Mouse (Mus musculus) urinary bladder, postnatal 36 days (tissue): ENCODE measurements around the gene Atp5h.
"Not testable (repeated sequence)": the region's sequence is repeated elsewhere in the genome, so short reads cannot be mapped to it uniquely, and the experiment has no call there.

Experiments used
- DNase-seq, 2 experiments: peaks; one replicate each; pipeline ENCODE4 v3.0.0; 2022; ENCODE audit warnings: low spot score in 2 of 2, mixed read lengths in 1 of 2

Atp5h gene

GRCm38 (mm10) chr11:115419531-115420237 is at the start of gene Atp5h, which contains the start of gene Kctd2:
Gene Atp5h (minus strand): TSS chr11:115419962.
Gene Kctd2 (plus strand): TSS chr11:115420128.
- peak; percentile 90 to 94 for DNase-seq

GRCm38 (mm10) chr11:115467217-115467618 is 47.5 kb upstream of the Atp5h start:
- DNase-seq: no peak

- DNase-seq: no peak
These were observed 45.1 kb upstream of the Atp5h start for GRCm38 (mm10) chr11:115464851-115465250.

GRCm38 (mm10) chr11:115463397-115463796 is 43.6 kb upstream of the Atp5h start:
- DNase-seq: no peak

DNA sequence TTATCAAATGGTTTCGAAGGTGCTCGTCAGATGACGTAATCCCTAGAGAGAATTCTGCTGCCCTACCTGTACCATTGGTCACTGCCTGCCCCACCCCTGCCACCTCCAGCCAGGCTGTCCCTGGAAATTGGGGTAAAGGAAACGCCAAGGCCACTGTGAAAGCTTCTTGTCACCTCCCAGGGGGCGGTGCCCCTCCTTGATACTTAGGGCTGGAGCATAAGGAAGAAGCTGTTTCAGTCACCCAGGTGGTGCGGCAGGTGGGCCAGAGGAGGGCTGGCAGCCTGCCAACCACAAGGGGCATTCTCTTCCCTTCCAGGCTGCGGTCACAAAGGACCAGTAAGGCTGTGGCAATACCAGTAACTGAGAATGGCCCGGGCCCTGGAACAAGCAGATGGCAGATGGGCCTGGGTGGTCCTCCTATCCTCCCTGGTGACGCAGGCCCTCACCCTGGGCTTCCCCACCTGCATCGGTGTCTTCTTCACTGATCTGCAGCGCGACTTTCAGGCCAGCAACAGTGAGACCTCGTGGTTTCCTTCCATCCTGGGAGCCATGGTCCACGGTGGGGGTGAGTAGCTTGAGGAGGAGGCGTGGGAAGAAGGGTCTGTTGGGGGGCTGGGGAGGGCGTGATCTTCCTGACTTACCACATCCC is 42.6 kb upstream of the Atp5h start, which contains the start of gene Slc16a5:
Gene Slc16a5 (plus strand): TSS at position 232 of the 649 bp plus-strand sequence.
- no peak for DNase-seq

- DNase-seq: no peak
These were observed 42.1 kb upstream of the Atp5h start for GRCm38 (mm10) chr11:115461846-115462242.

- DNase-seq: no peak
These were observed 41.2 kb upstream of the Atp5h start for GRCm38 (mm10) chr11:115460976-115461375.

- DNase-seq: no peak
These were observed 37.6 kb upstream of the Atp5h start for GRCm38 (mm10) chr11:115457405-115457804.

- no peak for DNase-seq
These were observed 36.4 kb upstream of the Atp5h start for GRCm38 (mm10) chr11:115456182-115456581.

- no peak for DNase-seq
These were observed 35.9 kb upstream of the Atp5h start for GRCm38 (mm10) chr11:115455619-115456018.

- not testable (repeated sequence) for DNase-seq
These were observed 35.1 kb upstream of the Atp5h start for GRCm38 (mm10) chr11:115454822-115455221.

DNA sequence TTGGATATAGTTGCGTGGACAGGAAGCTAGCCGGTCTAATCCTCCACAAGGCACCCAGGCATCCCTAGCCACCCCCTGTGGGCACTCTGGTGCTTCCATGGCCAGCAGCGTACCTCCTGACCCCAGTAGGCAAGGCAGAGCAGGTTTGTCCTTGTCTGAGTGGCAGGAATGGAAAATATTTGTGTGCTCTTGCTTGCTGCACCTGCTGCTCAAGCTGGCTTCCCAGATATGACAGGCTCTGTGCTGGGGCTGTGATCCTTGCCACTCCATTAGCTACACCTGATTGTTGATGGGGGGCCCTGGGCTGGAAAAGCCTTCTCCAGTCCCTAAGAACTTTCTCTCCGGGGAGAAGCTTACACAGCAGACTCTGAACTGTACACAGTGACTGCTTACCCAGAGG is 33.5 kb upstream of the Atp5h start:
- DNase-seq: no peak

- DNase-seq: no peak
These were observed 32.6 kb upstream of the Atp5h start for GRCm38 (mm10) chr11:115452281-115452860.

DNA sequence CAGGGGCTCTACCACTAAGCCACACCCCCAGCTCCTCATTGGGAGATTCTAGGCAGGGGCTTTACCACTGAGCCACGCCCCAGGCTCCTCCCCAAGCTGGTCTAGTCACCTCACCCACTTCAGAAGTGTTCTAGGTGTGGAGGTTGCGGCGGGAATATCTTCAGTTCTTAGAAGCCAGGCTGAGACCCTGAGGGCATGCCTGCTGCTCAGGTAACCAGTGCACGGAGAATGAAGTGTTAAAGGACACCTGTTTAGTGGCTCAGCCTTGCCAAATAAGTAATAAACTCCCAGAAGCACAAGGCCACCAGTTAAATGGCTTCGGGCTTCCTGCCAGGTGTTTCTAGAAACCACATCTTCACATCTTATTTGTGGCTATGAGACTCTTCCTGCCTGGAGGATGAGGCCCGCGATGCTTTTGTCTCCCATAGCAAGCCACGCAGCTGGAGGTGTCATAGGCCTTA is 32.0 kb upstream of the Atp5h start:
- DNase-seq: no peak

DNA sequence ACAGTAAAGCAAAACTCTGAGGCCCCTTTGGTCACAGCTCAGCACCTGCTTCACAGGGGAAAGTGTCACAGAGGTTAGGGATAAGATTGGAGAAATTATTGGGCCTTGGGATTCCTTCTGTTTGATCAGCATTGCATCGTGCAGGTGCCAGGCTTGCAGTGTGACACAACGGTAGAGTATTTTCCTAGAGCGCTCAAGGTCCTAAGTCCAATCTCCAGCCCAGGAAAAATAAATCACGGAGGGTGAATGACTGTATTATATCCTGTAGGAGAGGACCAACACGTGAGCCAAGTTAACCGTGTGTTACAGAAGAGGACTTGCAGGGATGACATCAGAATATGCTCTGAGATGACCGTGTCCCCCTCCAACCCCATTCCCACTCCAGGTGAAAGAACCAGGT is 30.4 kb upstream of the Atp5h start:
- DNase-seq: no peak

GRCm38 (mm10) chr11:115448998-115449397 is 29.2 kb upstream of the Atp5h start:
- DNase-seq: no peak

GRCm38 (mm10) chr11:115448075-115448474 is 28.3 kb upstream of the Atp5h start:
- no peak for DNase-seq

DNA sequence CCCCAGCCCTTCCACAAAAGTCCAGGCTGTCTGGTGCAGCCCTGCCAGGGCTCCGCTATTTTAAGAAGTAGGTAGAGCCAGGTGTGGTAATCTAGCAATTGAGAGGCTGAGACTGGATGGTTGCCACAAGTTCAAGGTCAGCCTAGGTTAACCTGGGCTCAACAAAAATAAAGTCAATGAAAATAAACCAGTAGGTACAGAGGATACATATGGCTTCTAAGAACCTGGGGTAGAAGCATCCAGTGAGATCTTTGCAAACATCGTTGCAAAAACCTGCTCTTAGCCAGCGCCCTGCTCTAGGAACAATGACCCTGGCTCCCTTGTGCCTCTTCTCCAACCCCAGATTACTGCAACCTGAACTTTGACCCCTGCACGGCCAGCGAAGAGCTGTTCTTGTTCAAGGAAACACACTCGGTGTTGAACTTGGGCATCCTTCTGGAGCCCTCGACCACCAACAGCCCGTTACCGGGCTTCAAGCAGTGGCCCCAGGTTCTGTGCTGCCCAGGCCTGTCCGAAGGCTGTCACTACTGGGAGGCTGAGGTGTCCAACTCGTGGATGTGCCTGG is 27.6 kb upstream of the Atp5h start:
- DNase-seq: no peak

DNA sequence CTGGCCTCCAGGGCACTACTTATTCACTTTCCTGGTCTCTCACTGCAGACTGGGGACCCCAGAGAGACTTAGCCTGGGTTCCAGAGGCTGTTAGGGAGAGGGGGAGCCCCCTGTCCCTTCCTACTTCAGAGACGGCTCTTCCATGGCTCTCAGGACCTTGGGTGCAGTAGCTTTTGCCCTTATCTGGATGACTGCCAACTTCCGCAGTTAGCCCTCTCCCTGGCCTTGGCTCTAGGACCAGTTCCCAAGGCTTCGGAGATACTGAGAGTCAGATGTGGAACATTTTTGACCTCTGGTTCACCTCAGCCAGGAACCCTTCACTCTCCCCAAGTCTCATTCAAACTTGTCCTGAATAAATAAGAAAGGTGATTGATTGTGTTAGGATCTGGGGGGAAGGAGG is 27.1 kb upstream of the Atp5h start:
- no peak for DNase-seq

GRCm38 (mm10) chr11:115441417-115441816 is 21.7 kb upstream of the Atp5h start:
- no peak for DNase-seq

DNA sequence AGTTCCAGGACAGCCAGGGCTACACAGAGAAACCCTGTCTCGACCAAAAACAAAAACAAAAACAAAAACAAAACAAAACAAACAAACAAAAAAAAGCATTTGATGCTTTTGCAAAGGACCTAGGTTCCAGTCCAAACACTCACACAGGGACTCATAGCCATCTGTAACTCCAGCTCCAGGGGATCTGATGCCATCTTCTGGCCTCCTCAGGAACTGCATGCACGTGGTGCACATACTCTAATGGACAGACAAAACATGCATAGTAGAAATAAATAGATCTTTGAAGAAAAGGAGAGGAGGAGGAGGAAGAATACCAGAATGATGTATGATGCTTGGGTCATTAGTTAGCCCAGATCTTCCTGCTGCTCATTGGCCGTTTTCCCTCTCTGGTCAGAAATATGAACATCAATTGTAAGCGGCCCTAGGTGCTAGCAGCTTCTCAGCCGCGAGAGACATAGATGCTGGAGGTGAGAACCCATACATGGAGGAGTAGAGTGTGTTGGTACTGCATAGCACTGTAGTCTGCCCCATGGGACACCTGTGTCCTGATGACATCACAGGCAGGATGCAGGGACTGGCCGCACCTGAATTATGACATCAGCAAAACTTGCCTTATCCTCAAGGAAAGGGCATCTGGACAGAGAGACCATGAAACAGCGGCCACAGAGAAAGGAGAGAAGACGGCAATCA is 20.3 kb upstream of the Atp5h start, which contains the start of gene Trim80:
Gene Trim80 (plus strand): TSS at position 640 of the 690 bp plus-strand sequence.
- DNase-seq: no peak

- no peak for DNase-seq
These were observed 19.6 kb upstream of the Atp5h start for GRCm38 (mm10) chr11:115439326-115439725.
